Mouse (Mus musculus): ENCODE results near the gene Slain1.

DNA sequence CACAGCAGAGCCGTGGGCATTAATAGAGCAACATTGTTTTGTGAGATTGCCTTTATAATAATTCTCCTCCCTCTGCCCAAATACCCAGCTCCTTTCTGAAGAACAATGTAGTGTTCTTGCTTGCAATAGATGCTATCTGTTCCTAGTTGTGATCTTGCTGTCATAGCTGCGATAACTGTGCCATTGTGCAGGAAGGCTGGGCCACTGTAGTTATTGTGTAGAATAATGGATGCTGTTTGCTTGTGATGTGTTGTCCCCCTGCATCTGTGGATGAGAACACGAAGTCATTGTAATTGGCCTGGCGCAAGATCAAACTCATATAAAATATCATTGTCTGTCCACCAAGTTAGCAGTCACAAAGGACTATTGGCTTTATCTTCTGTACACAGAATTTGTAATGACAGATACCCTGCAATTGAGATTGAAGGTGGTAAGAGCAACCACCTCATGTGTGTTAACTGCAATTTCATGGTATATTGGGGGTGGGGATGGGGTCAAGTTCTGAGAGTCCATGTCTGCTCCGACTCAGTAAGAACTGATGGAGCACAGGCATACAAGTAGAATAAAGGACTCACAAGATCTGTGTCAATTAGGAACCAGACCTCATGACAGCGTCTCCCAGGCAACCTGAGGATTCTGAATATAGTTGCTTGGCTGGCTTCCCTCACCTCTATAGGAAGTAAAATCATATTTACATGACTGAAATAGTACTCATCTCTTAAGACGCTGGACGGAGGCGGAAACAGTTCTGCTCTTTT lies 32.8 kb downstream of the Slain1 start:
- no peak for TF ChIP-seq CTCF (IDR thresholded peaks at IDR 0.05; ENCODE audit: borderline replicate concordance, extremely low read depth, insufficient read depth, insufficient read length)
- no peak for TF ChIP-seq POLR2A (IDR thresholded peaks at IDR 0.05; ENCODE audit: borderline replicate concordance, extremely low read depth, insufficient read depth, insufficient read length, poor library complexity, severe bottlenecking)

Data from brain, embryonic 14.5 days (tissue).